Mouse (Mus musculus) heart, adult 11 months (tissue): ENCODE results near the gene Ube2e3.
A peak's percentile ranks its signal among the peaks of the same experiment; 100 is the strongest.

Source experiments
- DNase-seq: peaks from one replicate; pipeline ENCODE4 v3.0.0; 2022

Ube2e3 gene

DNA sequence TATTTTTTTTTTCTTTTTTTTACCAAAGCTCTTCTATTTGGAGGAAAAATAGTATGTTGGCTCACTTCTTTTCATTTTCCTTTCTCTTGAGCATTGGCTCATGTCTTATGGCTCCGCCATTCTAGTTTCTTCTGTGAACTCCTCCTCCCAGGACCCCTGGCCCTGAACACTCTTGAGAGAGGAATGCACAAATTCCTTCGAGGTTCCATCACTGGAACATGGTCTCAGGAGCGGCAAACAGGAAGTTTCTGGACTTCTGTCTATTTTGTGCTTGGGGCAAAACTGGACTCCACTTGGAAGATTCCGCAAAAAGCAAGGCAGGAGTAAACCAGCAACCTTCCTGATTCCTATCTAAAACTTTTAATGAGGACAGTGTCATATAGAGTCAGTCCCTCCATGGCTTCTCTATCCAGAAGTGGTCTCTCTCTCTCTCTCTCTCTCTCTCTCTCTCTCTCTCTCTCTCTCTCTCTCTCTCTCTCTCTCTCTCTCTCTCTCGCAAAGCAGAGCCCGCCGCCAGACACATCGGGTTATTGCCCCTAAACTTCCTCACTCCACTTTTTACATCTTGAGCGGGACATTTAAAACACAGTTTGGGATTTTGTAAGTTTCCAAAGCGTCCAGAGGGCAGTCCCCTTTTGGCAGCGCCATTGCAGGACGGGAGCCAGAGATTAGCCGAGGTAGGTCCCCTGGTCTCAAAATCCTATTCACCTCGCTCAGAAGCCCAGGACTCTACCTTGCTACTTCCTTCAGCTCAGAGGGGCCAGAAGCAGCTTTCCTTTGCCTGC lies at the start of gene Ube2e3:
Gene Ube2e3, plus strand, starts transcription at position 399 of the 785 bp plus-strand sequence.
- peak; percentile 78 for DNase-seq

DNA sequence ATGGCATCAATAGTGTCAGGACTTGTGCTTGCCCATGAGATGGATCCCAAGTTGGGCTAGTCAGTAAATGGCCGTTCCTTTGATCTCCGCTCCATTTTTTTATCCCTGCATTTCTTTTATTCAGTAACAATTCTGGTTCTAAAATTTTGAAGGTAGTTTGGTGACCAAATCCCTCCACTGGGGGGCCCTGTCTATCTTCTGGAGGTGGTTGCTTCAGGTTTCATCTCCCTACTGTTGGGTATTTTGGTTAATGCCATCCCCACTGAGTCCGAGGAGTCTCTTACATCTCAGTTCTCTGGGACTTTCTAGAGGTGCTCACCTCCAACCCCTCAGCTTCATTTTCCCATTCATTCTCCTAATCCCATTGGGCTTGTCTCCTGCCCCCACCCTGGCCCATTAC lies 38.0 kb upstream of the Ube2e3 start:
- DNase-seq, result peak; percentile 57

- DNase-seq, result peak; percentile 33
Measured at GRCm38 (mm10) chr2:78841494-78842224, 26.3 kb upstream of the Ube2e3 start.

DNA sequence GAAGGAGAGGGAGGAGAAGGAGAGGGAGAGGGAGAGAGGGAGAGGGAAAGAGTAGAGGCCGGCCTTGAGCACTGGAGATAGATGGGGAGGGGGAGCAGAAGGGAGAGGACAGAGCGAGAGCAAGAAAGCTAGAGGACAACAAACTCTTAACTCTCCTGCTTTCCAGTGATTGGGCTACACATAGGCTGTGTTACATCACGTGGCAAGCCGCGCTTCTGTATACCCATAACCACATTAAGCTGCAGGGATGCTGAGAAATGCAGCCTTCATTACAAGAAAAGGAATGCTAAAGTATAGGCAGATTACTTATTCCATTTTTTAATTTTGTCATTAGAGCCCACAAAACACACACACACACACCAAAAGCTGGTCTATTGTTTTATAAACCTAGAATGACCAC lies 23.6 kb upstream of the Ube2e3 start:
- DNase-seq, result peak; percentile 50

DNA sequence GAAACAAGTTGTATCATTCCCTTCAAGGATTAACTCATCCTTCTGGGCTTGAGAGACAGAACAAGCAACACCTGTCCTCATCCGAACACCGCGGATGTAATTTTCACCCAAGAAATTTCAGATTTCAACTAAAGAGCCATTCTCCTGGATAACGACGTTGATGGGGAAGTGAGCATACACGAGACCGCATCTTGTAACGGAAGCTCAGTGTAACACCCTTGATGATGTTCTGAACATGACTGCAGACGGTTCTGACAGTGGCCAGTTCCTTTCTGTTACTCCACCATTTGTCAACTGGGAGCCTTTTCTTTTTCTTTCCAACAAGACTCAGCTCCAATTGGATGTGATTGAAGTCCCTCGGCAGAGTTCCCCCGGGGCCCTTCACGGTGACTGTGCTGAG lies 22.6 kb upstream of the Ube2e3 start:
- peak; percentile 44 for DNase-seq

- DNase-seq, result peak; percentile 55
Measured at GRCm38 (mm10) chr2:78845717-78846116, 22.2 kb upstream of the Ube2e3 start.

GRCm38 (mm10) chr2:78854315-78854714 lies 13.6 kb upstream of the Ube2e3 start:
- DNase-seq, result no peak

GRCm38 (mm10) chr2:78858628-78859027 lies 9.3 kb upstream of the Ube2e3 start:
- peak; percentile 55 for DNase-seq

- DNase-seq, result peak; percentile 52
Measured at GRCm38 (mm10) chr2:78859266-78860087, 8.4 kb upstream of the Ube2e3 start.

- DNase-seq, result peak; percentile 34
Measured at GRCm38 (mm10) chr2:78860088-78860372, 7.9 kb upstream of the Ube2e3 start.

DNA sequence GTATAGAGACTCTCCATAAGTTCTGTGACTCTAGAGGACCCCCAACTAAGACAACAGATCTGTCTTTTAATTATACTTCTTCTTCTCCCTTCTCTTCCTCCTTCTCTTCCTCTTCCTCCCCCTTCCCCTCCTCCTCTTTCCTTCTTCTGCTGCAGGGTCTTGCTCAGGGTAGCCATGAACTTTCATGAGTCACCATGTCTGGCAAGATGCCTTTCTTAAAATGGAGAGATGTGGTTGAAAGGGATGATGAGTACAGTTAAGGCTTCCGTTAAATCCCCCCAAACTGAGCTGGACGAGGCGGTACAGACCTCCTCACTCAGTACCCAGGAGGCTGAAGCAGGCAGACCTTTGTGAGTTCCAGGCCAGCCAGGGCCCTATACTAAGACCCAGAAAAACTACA lies 3.8 kb upstream of the Ube2e3 start:
- peak; percentile 41 for DNase-seq

DNA sequence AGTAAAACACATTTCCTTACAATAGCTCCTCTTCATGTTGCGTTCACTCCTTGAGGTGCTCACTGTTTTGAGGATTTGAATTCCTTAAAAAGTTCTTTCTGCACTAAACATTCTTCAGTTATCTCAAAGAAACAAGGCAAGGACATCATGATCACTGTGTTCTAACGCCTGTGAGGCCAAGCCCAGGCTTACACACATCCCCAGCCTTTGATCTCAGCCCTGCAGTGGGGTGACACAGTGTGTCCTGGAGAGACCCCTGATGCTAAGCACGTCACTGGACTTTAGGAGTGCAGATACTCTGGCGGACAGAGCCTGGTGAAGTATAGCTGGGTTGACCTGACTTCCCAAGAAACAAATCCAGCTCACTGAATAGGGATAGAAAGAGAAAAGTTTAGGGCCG lies 3.1 kb upstream of the Ube2e3 start:
- DNase-seq, result peak; percentile 58

GRCm38 (mm10) chr2:78868511-78868854 lies 559 bp downstream of the Ube2e3 start:
- peak; percentile 99 for DNase-seq

GRCm38 (mm10) chr2:78868951-78869720 lies 1.2 kb downstream of the Ube2e3 start:
- DNase-seq, result peak; percentile 98

GRCm38 (mm10) chr2:78869721-78870442 lies 2.0 kb downstream of the Ube2e3 start:
- DNase-seq, result peak; percentile 90

DNA sequence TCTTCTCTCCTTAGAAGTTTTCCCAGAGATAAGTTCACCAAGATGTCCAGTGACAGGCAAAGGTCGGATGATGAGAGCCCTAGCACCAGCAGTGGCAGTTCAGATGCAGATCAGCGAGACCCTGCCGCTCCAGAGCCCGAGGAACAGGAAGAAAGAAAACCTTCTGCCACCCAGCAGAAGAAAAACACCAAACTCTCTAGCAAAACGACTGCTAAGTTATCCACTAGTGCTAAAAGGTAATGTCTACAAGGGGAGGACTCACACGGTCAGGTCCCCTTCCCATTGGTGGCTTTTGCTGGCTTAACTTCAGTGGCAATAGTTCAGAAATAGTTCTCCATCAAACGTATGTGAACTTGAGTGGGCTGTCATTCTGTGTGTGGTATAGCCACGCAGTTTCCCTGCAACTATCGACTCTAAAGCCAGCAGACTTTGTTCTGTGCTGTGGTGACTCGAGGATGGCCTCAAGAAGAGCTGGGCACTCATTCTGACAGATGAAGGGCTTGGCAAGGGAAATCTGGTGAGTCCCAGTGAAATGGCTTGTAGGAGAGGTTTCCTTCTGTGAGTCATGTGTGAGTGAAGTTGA lies 2.6 kb downstream of the Ube2e3 start:
- DNase-seq, result peak; percentile 90

DNA sequence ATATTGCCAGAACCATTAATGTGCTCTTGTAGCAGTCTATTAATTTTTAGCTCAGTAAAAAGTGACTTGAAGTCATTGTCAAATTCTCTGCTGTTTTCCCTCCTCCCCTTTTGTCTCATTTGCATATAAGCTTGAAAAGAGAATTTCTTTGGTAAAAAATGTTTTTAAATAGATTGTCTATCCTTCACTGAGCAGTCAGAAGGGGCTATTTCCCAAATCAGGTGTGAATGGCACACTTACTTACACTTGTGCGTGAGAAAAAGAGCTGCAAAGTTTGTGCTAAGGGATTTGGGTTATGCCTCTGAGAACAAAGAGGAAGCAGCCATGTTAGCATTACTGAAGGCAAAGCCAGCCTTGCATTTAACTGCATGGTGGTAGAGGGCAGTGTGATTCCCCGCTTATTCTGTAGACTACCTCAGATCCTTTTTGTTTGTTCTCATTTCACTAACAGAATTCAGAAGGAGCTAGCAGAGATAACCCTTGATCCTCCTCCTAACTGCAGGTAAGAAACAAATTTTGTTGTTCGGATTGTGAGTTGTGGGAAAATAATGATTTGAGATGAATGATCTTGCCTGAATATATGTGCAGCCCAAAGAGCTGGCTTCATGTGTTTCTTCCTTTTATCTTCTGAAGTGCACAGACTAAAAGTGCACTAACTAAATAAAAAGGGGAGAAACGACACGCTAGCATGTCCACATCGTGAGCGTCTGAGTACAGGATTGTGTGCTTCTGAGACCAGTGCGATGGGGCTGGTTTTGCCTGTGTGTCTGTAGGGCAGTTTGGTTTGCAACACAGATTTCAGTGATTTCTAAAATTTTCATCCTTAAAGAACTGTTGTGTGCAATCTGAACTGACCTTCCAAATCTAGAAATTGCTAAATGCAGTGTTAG lies 4.3 kb downstream of the Ube2e3 start:
- peak; percentile 80 for DNase-seq

DNA sequence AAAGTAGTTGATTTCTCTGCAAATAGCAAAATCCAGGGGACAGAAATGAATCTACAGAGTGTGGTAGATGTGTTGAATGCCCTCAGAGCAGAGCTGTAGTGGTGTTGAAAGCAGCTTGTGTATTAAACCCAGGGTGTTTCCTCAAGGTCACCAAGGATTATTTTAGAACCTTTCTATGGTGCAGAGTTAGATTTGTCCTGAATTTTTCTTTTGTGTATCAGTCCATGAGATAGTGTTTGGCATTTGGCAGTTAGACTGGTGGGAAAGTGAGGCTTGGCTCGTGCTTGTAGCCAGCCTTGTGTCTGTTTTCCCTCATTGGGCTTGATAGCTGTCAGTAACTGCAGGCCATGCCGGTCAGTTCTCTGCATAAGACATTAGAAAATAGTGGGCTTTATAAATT lies 6.0 kb downstream of the Ube2e3 start:
- peak; percentile 86 for DNase-seq

DNA sequence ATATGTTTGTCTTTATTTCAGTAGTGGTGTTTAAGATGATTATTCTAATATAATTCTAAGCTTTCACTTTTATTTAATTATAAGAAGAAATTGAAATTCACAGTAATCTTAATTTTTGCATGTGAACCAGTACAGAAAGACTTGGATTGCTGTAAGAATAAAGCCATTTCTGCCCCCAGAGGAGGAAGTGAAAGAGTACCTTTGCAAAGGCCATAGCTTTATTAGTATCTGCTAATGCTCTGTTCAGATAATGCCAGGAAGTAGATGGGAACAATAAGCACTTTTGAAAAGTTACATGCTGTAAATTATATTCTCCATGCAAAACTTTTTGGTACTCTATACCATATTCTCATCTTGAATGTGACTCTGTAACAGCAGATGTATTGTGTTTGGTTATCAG lies 8.1 kb downstream of the Ube2e3 start:
- no peak for DNase-seq

DNA sequence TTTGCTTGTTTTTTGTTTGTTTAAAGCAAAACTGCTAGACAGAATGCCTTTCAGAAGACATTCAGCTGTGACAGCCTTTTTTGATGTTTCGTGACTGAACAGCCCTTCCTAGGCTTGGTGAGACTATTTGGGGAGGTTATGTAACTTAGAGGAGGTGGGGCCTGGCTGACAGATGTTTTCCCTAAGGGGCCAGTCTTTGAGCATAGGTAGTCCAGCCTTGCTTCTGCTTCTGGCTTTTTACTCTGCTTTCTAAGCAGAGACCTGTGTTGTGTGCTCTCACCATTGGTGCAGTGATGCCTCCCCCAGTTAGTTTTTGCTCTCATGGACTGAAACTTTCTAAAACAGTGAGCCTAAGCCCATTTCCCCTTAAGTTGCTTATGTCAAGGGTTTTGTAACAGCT lies 14.1 kb downstream of the Ube2e3 start:
- peak; percentile 77 for DNase-seq
